ENCODE assay signal across 9 mouse cellular contexts in the genomic region with DNA sequence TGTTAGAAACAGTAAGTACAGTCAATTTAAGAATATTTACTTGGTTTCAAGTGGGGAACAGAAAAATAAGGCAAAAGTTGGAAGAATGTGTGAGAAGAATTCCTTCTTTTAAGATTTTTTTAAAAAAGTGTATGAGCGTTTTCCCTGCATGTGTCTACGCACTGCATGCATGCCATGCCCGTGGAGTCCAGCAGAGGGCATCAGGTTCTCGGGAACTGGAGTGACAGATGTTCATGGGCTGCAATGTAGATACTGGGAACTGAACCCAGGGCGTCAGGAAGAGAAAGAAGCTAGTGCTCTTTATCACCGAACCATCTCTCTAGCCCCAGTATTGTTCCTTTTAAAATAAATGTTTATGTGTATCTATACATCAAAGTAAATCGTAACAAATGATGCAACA.
DNase-seq lines count a peak whose midpoint lies in the region; ATAC-seq and TF ChIP-seq lines count a peak whose summit lies in the region.
"Had no signal": no experiment of that assay in that cellular context is flagged by ENCODE, and none has a peak within 500 bp of the region (broad histone marks: within the 10 kb centered on the region; RNA-seq: fewer than 3 reads in every experiment).

No protein-coding gene starts in this region.

- CTCF ChIA-PET in Patski (lab: Charles Lee), result interaction anchor here (0.9 to 1.5 kb wide), 2 partner anchors 9 to 521 kb away, joined by 3 to 4 read pairs; no protein-coding TSS in a partner anchor

- no peak overlapping the region for H3K27ac ChIP-seq in kidney, embryonic 16.5 days (ENCODE audit: low read length)
- no peak overlapping the region for H3K27ac ChIP-seq in forebrain, embryonic 16.5 days (ENCODE audit: low read length)
- no peak overlapping the region for H3K27ac ChIP-seq in cerebellum, adult 2 months (ENCODE audit: insufficient read depth, low read length)
- H3K27ac ChIP-seq: embryonic facial prominence, embryonic 12.5 days had no signal

- no peak overlapping the region for H3K4me2 ChIP-seq in kidney, embryonic 16.5 days (replicated peaks; ENCODE audit: low read depth, low read length)
- H3K4me2 ChIP-seq in forebrain, embryonic 16.5 days (ENCODE audit: low read length), result no peak overlapping the region
- H3K4me2 ChIP-seq: embryonic facial prominence, embryonic 12.5 days had no signal

- no peak overlapping the region for H3K9ac ChIP-seq in kidney, embryonic 16.5 days (replicated peaks; ENCODE audit: low read length)
- no peak overlapping the region for H3K9ac ChIP-seq in forebrain, embryonic 16.5 days (replicated peaks; ENCODE audit: low read depth, low read length)
- H3K9ac ChIP-seq: embryonic facial prominence, embryonic 12.5 days had no signal

- H3K4me1 ChIP-seq in kidney, embryonic 16.5 days (ENCODE audit: insufficient read depth, low read length), result no peaks in the 10 kb centered on the region
- H3K4me1 ChIP-seq in forebrain, embryonic 16.5 days (replicated peaks; ENCODE audit: control insufficient read depth, insufficient read depth, low read length), result no peaks in the 10 kb centered on the region
- no peaks in the 10 kb centered on the region for H3K4me1 ChIP-seq in cerebellum, adult 2 months (ENCODE audit: control insufficient read depth, insufficient read depth, low read length)
- H3K4me1 ChIP-seq: embryonic facial prominence, embryonic 12.5 days had no signal

- no peaks in the 10 kb centered on the region for H3K36me3 ChIP-seq in kidney, embryonic 16.5 days (ENCODE audit: insufficient read depth, low read length)
- H3K36me3 ChIP-seq in forebrain, embryonic 16.5 days (ENCODE audit: control insufficient read depth, insufficient read depth), result no peaks in the 10 kb centered on the region
- H3K36me3 ChIP-seq: embryonic facial prominence, embryonic 12.5 days had no signal

- peak; percentile 27 for DNase-seq in kidney, adult 18-20 months
- DNase-seq in A20 (ENCODE audit: low read depth, low spot score) (peak; percentile 16), Patski (ENCODE audit: low read depth, low spot score) (no peak), MN1 (ENCODE audit: low spot score) (no peak)
- peak; percentile 7 for DNase-seq in kidney, postnatal 14 days
- no peak for DNase-seq in cerebellum, adult 2 months

- in situ Hi-C loops in Patski (cut with MboI; ENCODE audit: low pct_unique_long_range_greater_than_20kb), result loop anchor here (10.0 to 25.0 kb wide), 2 partner anchors 521 to 608 kb away; no protein-coding TSS in a partner anchor

- TF ChIP-seq POLR2A in cerebellum, adult 2 months (IDR thresholded peaks at IDR 0.05; ENCODE audit: borderline replicate concordance, insufficient read depth, low read length), result no peak

- POLR2A ChIA-PET in Patski (lab: Charles Lee), result no interaction called here

- no peak for ATAC-seq in kidney, embryonic 16.5 days (ENCODE audit: low FRiP score, low TSS enrichment)
- no peak for ATAC-seq in Patski
- ATAC-seq in forebrain, embryonic 16.5 days, result no peak

- TF ChIP-seq CTCF in Patski (IDR thresholded peaks at IDR 0.05), result peak; percentile 76
- TF ChIP-seq CTCF in cerebellum, adult 2 months (IDR thresholded peaks at IDR 0.05; ENCODE audit: borderline replicate concordance, insufficient read depth, low read depth, low read length), result no peak

- no peak overlapping the region for H3K4me3 ChIP-seq in kidney, embryonic 16.5 days (ENCODE audit: low read length)
- no peak overlapping the region for H3K4me3 ChIP-seq in forebrain, embryonic 16.5 days (replicated peaks; ENCODE audit: low read length)
- H3K4me3 ChIP-seq in cerebellum, adult 2 months (replicated peaks; ENCODE audit: insufficient read depth, low read depth, low read length), result no peak overlapping the region
- H3K4me3 ChIP-seq: embryonic facial prominence, embryonic 12.5 days had no signal

- H3K9me3 ChIP-seq in kidney, embryonic 16.5 days (ENCODE audit: low read length), result no peaks in the 10 kb centered on the region
- H3K9me3 ChIP-seq in forebrain, embryonic 16.5 days (ENCODE audit: control insufficient read depth, low read length), result no peaks in the 10 kb centered on the region
- H3K9me3 ChIP-seq: embryonic facial prominence, embryonic 12.5 days had no signal

- H3K27me3 ChIP-seq in kidney, embryonic 16.5 days (ENCODE audit: insufficient read depth, low read length), result no peaks in the 10 kb centered on the region
- peaks cover 32% of the 10 kb centered on the region for H3K27me3 ChIP-seq in Patski
- no peaks in the 10 kb centered on the region for H3K27me3 ChIP-seq in forebrain, embryonic 16.5 days (replicated peaks; ENCODE audit: control insufficient read depth, insufficient read depth, low read length)
- no peaks in the 10 kb centered on the region for H3K27me3 ChIP-seq in cerebellum, adult 2 months (ENCODE audit: control insufficient read depth, insufficient read depth, low read length)
- H3K27me3 ChIP-seq: embryonic facial prominence, embryonic 12.5 days had no signal

- WGBS in kidney, embryonic 16.5 days, result 75% methylated on average over 7 of the region's 7 CpGs
- 79% methylated on average over 7 of the region's 7 CpGs for WGBS in forebrain, embryonic 16.5 days
- WGBS in cerebellum, adult 2 months, result 80% methylated on average over 7 of the region's 7 CpGs

Comparison
In these comparisons a context has a peak if more than half of its experiments do, and no peak if none do; other contexts are left out.
1. DNase-seq: peak in kidney, adult 18-20 months (single experiment), A20 (single experiment) and kidney, postnatal 14 days (single experiment); none in Patski (single experiment), MN1 (single experiment) and cerebellum, adult 2 months (0 of 2).